Mouse (Mus musculus) MEL (cell line): Measurements from ENCODE around the gene Ppp1r27.

ENCODE experiments used
- CTCF ChIP-seq, 3 experiments: IDR thresholded peaks in 2 of 3; conservative IDR thresholded peaks in 1 of 3; 2 replicates each; pipeline ENCODE4 v1.5.1; 2011 to 2012; ENCODE audit warnings: low read length in 3 of 3, low read depth in 2 of 3, mild to moderate bottlenecking in 2 of 3, improper control_type of control experiment in 1 of 3, inconsistent platforms in 1 of 3, mixed read lengths in 1 of 3, moderate library complexity in 1 of 3; ENCODE audit not compliant: control insufficient read depth in 1 of 3, insufficient read depth in 1 of 3, poor library complexity in 1 of 3, severe bottlenecking in 1 of 3
- HCFC1 ChIP-seq: IDR thresholded peaks from 2 replicates; pipeline ENCODE4 v1.6.1; 2012; ENCODE audit warnings: low read depth, mild to moderate bottlenecking, inconsistent platforms, low read length, improper control_type of control experiment, moderate library complexity

DNA sequence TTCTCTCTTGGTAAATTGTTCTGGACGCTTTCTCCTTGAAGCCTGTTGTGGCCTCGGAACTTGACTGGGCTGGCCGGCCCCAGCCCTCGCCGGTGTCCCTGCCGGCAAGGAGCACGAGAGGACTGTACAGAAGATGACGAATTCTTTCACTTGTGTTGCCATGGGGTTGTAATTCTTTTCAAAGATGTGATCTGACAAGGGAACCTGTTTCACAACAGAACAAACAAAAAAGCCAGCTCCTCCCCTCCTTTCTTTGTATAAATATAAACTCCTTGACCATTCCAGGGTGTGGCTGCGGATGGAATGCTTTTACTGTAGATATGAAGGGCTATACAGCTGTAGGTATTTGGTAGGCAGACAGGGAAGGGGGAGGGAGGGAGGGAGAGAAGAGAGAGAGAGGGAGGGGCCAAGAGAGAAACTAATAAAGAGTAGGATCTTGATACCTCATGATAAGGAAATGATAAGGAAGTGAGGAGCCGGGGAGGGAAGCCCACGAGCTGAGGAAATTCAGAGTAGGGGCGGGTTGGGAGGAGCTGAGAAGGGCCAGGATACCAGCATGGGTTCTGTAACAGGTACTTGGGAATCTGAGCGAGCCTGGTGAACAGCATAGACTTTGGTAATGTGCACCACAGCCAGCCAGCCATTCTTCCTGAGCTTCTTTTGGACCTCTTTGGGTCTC, 43.2 kb downstream of the Ppp1r27 start:
- TF ChIP-seq HCFC1 (no peak), CTCF (IDR thresholded peaks at IDR 0.05 in 2 of 3, conservative IDR thresholded peaks at IDR 0.05 in 1 of 3; ENCODE audit: control insufficient read depth in 1 of 3, insufficient read depth in 1 of 3, low read depth in 2 of 3, low read length in 3 of 3, poor library complexity in 1 of 3, severe bottlenecking in 1 of 3) (no peak)
